Mouse (Mus musculus): ENCODE data around the gene Rab3c. TPM values are rescaled to one million over a fixed set of nuclear protein-coding genes. Genes with fewer than 3 reads are reported as not detected.

Gene Rab3c
- polyA plus RNA-seq, 1 experiment = not detected

DNA sequence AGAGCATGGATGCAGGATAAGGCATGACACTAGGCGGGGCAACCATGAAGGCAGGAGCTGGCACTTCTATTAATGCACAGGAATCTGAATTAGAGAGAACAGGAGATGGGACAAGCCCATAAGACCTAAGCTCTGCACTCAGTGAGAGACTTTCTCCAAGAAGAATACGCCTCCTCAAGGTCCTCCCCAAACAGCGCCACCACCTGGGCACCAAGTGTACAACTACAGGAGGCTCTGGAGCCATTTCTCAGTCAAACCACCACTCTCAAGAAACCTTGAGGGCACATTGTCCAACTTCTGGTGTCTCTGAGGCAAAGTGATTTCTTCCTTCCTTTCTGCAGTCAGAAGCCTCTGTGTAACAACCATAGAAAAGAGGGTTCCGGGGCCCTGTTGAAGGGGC, 236.4 kb downstream of the Rab3c start:
- H3K9ac ChIP-seq (ENCODE audit: low read depth, poor library complexity, severe bottlenecking) = no peak overlapping the region
- no peaks in the 10 kb centered on the region for H3K4me1 ChIP-seq (ENCODE audit: control insufficient read depth, insufficient read depth, low read length)
- TF ChIP-seq EP300 (IDR thresholded peaks at IDR 0.05; ENCODE audit: insufficient read depth, low read depth, low read length) (no peak), CTCF (IDR thresholded peaks at IDR 0.05; ENCODE audit: low read depth, low read length) (peak; percentile 57)
- no peaks in the 10 kb centered on the region for H3K27me3 ChIP-seq (ENCODE audit: control insufficient read depth, insufficient read depth, low read length, poor library complexity, severe bottlenecking)
- no peaks in the 10 kb centered on the region for H3K9me3 ChIP-seq (replicated peaks; ENCODE audit: control insufficient read depth, insufficient read depth, low read length, poor library complexity, severe bottlenecking)
- no peak overlapping the region for H3K4me3 ChIP-seq (ENCODE audit: low read depth, low read length)
- no peak overlapping the region for H3K27ac ChIP-seq (ENCODE audit: insufficient read depth, low read length)
- no peaks in the 10 kb centered on the region for H3K36me3 ChIP-seq (ENCODE audit: control insufficient read depth, insufficient read depth, low read length, poor library complexity, severe bottlenecking)

DNA sequence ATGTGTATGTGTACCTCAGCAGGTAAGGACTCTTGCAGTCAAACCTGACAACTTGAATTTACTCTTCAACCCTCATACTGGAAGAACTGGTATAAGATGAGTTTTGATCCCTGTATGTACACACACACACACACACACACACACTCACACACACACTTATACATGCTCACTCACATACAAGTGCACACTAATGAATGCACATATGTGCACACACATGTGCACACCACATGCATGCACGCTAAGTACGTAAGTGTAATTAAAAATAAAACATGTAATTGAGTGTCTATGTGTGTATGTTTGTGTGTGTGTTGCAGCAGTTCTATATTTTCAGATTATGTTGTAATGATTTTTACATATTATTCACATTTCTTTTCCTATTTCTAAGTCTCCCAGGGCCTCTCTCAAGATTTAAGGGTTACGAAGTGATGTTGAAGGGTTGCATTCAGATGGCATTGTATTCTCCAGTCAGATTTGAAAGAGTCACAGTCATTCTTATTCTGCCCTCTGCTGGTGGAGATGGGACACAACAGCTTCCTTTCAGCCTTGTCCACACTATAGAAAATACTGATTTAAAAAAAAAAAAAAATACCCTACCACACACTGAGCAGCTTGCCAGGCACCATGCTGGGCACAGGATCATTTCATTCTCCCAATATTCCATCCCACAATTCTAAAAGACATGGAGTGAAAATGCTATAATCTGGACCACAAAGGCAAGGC, 240.9 kb downstream of the Rab3c start:
- H3K27ac ChIP-seq (ENCODE audit: insufficient read depth, low read length) = no peak overlapping the region
- H3K36me3 ChIP-seq (ENCODE audit: control insufficient read depth, insufficient read depth, low read length, poor library complexity, severe bottlenecking) = no peaks in the 10 kb centered on the region
- no peak overlapping the region for H3K9ac ChIP-seq (ENCODE audit: low read depth, poor library complexity, severe bottlenecking)
- H3K27me3 ChIP-seq (ENCODE audit: control insufficient read depth, insufficient read depth, low read length, poor library complexity, severe bottlenecking) = no peaks in the 10 kb centered on the region
- no peaks in the 10 kb centered on the region for H3K4me1 ChIP-seq (ENCODE audit: control insufficient read depth, insufficient read depth, low read length)
- peak; percentile 7 for TF ChIP-seq CTCF (IDR thresholded peaks at IDR 0.05; ENCODE audit: low read depth, low read length)
- TF ChIP-seq EP300 (IDR thresholded peaks at IDR 0.05; ENCODE audit: insufficient read depth, low read depth, low read length) = no peak
- no peaks in the 10 kb centered on the region for H3K9me3 ChIP-seq (replicated peaks; ENCODE audit: control insufficient read depth, insufficient read depth, low read length, poor library complexity, severe bottlenecking)
- no peak overlapping the region for H3K4me3 ChIP-seq (ENCODE audit: low read depth, low read length)

DNA sequence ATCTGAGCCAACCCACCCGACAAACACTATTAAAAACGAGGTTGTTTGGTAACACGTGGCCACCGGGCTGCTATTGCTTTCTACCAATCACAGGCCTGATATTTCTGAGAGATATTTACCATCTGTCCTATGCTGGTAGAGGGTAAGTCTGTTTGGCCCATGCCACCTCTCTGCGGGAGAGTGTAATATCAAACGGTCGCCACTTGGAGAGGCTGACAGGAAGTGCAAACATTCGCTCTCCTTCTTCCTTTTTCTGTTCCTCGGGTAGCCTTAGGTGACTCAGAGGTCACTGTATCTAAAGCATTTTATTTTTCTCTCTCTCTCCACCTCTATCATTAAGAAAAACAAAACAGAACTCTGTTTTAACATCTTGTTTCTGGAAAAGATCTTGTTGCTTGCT, 241.6 kb downstream of the Rab3c start:
- Histone ChIP-seq H3K4me3 (ENCODE audit: low read depth, low read length) (no peak overlapping the region), H3K27ac (ENCODE audit: insufficient read depth, low read length) (no peak overlapping the region), H3K36me3 (ENCODE audit: control insufficient read depth, insufficient read depth, low read length, poor library complexity, severe bottlenecking) (no peaks in the 10 kb centered on the region), H3K9ac (ENCODE audit: low read depth, poor library complexity, severe bottlenecking) (no peak overlapping the region), H3K9me3 (replicated peaks; ENCODE audit: control insufficient read depth, insufficient read depth, low read length, poor library complexity, severe bottlenecking) (no peaks in the 10 kb centered on the region), H3K4me1 (ENCODE audit: control insufficient read depth, insufficient read depth, low read length) (no peaks in the 10 kb centered on the region), H3K27me3 (ENCODE audit: control insufficient read depth, insufficient read depth, low read length, poor library complexity, severe bottlenecking) (no peaks in the 10 kb centered on the region)
- TF ChIP-seq CTCF (IDR thresholded peaks at IDR 0.05; ENCODE audit: low read depth, low read length) (no peak), POLR2A (IDR thresholded peaks at IDR 0.05; ENCODE audit: insufficient read depth, low read length) (no peak), EP300 (IDR thresholded peaks at IDR 0.05; ENCODE audit: insufficient read depth, low read depth, low read length) (no peak)

DNA sequence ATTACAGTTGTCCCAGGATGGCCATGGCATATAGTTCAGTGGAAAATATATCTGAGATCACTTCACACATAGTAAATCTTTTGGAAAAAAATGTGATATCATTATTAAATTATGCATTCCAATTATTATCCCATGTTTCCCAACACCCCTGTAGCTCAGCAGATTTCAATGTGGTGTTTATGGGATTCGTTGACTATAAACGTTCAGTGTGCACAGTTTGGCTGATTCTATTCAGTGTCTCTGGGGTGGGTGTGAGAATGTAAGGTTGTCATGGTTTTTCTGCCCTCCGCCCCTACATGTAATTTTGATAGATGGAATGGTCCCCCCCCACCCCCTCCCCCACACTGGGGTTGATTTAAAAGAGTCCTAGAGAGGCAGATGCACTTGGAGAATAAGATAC, 242.3 kb downstream of the Rab3c start:
- no peaks in the 10 kb centered on the region for H3K9me3 ChIP-seq (replicated peaks; ENCODE audit: control insufficient read depth, insufficient read depth, low read length, poor library complexity, severe bottlenecking)
- no peak overlapping the region for H3K27ac ChIP-seq (ENCODE audit: insufficient read depth, low read length)
- no peaks in the 10 kb centered on the region for H3K4me1 ChIP-seq (ENCODE audit: control insufficient read depth, insufficient read depth, low read length)
- H3K27me3 ChIP-seq (ENCODE audit: control insufficient read depth, insufficient read depth, low read length, poor library complexity, severe bottlenecking) = no peaks in the 10 kb centered on the region
- H3K36me3 ChIP-seq (ENCODE audit: control insufficient read depth, insufficient read depth, low read length, poor library complexity, severe bottlenecking) = no peaks in the 10 kb centered on the region
- H3K9ac ChIP-seq (ENCODE audit: low read depth, poor library complexity, severe bottlenecking) = no peak overlapping the region
- TF ChIP-seq POLR2A (IDR thresholded peaks at IDR 0.05; ENCODE audit: insufficient read depth, low read length) (no peak), CTCF (IDR thresholded peaks at IDR 0.05; ENCODE audit: low read depth, low read length) (no peak), EP300 (IDR thresholded peaks at IDR 0.05; ENCODE audit: insufficient read depth, low read depth, low read length) (no peak)
- no peak overlapping the region for H3K4me3 ChIP-seq (ENCODE audit: low read depth, low read length)

DNA sequence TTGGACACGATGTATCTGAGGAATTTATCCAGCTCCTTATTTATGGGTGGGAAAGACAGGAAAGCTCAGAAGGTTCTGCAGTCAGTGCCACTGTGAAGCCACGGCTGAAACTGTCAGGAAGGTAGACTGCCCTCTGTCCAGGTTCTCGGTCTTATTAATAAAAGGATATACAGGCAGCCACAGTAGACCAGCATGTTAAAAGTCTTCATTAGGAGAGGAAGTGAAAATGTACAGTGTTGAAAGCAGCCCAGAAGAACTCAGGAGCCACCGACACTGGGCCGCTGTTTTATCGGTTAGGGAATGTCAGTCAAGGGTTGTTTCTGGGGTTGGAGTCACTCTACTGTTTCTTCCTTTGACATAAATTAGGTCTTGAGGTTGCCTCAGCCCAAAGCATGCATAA, 245.9 kb downstream of the Rab3c start:
- Histone ChIP-seq H3K9ac (ENCODE audit: low read depth, poor library complexity, severe bottlenecking) (no peak overlapping the region), H3K4me3 (ENCODE audit: low read depth, low read length) (no peak overlapping the region), H3K36me3 (ENCODE audit: control insufficient read depth, insufficient read depth, low read length, poor library complexity, severe bottlenecking) (no peaks in the 10 kb centered on the region), H3K4me1 (ENCODE audit: control insufficient read depth, insufficient read depth, low read length) (no peaks in the 10 kb centered on the region), H3K27me3 (ENCODE audit: control insufficient read depth, insufficient read depth, low read length, poor library complexity, severe bottlenecking) (no peaks in the 10 kb centered on the region), H3K9me3 (replicated peaks; ENCODE audit: control insufficient read depth, insufficient read depth, low read length, poor library complexity, severe bottlenecking) (no peaks in the 10 kb centered on the region), H3K27ac (ENCODE audit: insufficient read depth, low read length) (no peak overlapping the region)
- TF ChIP-seq CTCF (IDR thresholded peaks at IDR 0.05; ENCODE audit: low read depth, low read length) (no peak), EP300 (IDR thresholded peaks at IDR 0.05; ENCODE audit: insufficient read depth, low read depth, low read length) (no peak), POLR2A (IDR thresholded peaks at IDR 0.05; ENCODE audit: insufficient read depth, low read length) (no peak)

DNA sequence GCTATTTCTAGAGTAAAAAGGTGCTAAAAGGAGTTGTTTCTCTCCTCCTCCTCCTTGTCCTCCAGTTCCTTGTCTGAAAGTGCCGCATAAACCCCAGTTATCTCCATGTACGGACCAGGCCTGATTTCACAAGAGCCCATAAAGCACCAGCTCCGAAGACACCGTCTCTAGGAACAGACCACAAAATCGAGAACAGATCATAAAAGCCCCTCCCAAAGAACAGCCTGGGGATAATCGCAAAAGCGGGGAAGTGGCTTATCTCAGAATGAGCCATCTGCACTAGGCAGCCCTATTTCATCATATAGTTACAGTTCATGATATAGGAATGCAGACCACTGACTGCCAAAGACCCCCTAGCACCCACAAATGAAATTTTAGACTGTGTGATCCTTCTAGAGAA, 246.8 kb downstream of the Rab3c start:
- Histone ChIP-seq H3K36me3 (ENCODE audit: control insufficient read depth, insufficient read depth, low read length, poor library complexity, severe bottlenecking) (no peaks in the 10 kb centered on the region), H3K9me3 (replicated peaks; ENCODE audit: control insufficient read depth, insufficient read depth, low read length, poor library complexity, severe bottlenecking) (no peaks in the 10 kb centered on the region), H3K9ac (ENCODE audit: low read depth, poor library complexity, severe bottlenecking) (no peak overlapping the region), H3K4me1 (ENCODE audit: control insufficient read depth, insufficient read depth, low read length) (no peaks in the 10 kb centered on the region), H3K27me3 (ENCODE audit: control insufficient read depth, insufficient read depth, low read length, poor library complexity, severe bottlenecking) (no peaks in the 10 kb centered on the region), H3K4me3 (ENCODE audit: low read depth, low read length) (no peak overlapping the region), H3K27ac (ENCODE audit: insufficient read depth, low read length) (no peak overlapping the region)
- TF ChIP-seq EP300 (IDR thresholded peaks at IDR 0.05; ENCODE audit: insufficient read depth, low read depth, low read length) = no peak
- TF ChIP-seq POLR2A (IDR thresholded peaks at IDR 0.05; ENCODE audit: insufficient read depth, low read length) = no peak
- TF ChIP-seq CTCF (IDR thresholded peaks at IDR 0.05; ENCODE audit: low read depth, low read length) = no peak

Measured in ES-Bruce4 (cell line).